Mouse (Mus musculus) monocyte, adult 5-6 weeks (primary cell): ENCODE measurements around the gene Zbed4. TPM values are rescaled to one million over a fixed set of nuclear protein-coding genes. Genes with fewer than 3 reads are reported as not detected.
"Not testable (repeated sequence)": the region's sequence is repeated elsewhere in the genome, so short reads cannot be mapped to it uniquely, and the experiment has no call there.

ENCODE experiments used
- ATAC-seq: fragments of 153-309, 156-312 bp; replicated peaks from 2 replicates; pipeline ENCODE4 v1.8.0; 2017; ENCODE audit warnings: mild to moderate bottlenecking; ENCODE audit not compliant: low TSS enrichment, insufficient number of reproducible peaks, severe bottlenecking, poor library complexity, low FRiP score
- total RNA-seq: library from RNA; stranded (forward); fragments of 200-1000, 200-491, 200-594 nt; gene quantifications from 3 replicates; pipeline ENCODE4 v1.2.3, GENCODE M21; 2017

Gene Zbed4
- total RNA-seq, 1 experiment from 2014 or later = 20.2 TPM

GRCm38 (mm10) chr15:88733041-88733751 is 18.3 kb upstream of the Zbed4 start:
- 0 out of 2 replicates have a peak, but pooled peaks have one; percentile 11 for ATAC-seq

GRCm38 (mm10) chr15:88733834-88734571 is 17.5 kb upstream of the Zbed4 start, which contains the start of gene Brd1:
Gene Brd1 (minus strand): TSS chr15:88734233.
- no peak; the same call in 1 of the 2 replicates for ATAC-seq

GRCm38 (mm10) chr15:88736166-88736565 is 15.3 kb upstream of the Zbed4 start:
- ATAC-seq = no peak

DNA sequence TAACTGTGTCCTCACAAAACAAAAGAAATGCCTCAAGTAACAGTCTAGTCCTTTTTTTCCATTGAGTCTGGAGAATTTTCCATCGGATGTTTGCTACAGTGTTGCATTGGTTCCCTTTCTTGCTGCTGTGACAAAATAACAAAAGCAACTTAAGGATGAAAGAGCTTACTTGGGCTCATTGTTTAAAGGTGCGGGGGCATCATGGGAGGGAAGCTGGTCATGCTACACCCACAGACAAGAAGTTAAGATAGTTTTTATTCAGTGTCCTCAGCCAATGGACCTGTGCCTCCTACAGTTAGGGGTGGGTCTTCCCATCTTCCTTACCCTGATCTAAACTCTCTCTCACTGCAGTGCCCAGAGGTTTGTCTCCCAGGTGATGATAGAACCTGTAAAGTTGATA is 13.0 kb upstream of the Zbed4 start:
- no peak for ATAC-seq

GRCm38 (mm10) chr15:88741366-88741765 is 10.1 kb upstream of the Zbed4 start:
- ATAC-seq = no peak

DNA sequence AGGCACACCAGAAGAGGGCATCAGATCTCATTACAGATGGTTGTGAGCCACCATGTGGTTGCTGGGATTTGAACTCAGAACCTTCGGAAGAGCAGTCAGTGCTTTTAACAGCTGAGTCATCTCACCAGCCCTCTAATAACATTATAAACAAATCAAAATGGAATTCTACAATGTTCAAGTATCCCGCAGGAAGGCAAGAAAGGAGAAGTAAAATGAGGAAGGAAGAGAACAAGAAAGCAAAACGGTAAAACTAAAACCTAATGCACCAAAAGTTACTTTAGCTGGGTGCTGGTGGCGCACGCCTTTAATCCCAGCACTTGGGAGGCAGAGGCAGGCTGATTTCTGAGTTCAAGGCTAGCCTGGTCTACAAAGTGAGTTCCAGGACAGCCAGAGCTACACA is 8.1 kb upstream of the Zbed4 start:
- not testable (repeated sequence) for ATAC-seq

GRCm38 (mm10) chr15:88745347-88745746 is 6.1 kb upstream of the Zbed4 start:
- ATAC-seq = peak; percentile 47

DNA sequence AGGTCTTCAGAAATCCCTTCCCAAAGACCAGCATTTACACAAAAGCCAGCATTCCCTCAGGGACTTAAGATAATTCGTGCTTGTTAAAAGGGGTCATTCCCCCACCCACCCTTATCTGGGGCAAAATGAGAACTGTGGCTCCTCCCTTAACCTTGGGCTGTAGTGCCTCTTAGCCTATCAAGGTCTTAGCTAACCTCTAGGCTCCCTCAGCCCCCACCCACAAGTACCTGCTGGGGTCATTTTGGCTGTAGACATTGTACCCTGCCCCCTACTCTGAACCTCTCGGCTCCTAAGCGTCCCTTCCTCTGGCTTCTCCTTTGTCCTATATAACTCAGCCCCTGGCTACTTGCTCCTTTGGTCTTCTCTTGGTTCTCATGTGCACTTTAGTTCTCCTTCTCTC is 5.5 kb upstream of the Zbed4 start:
- no peak for ATAC-seq

DNA sequence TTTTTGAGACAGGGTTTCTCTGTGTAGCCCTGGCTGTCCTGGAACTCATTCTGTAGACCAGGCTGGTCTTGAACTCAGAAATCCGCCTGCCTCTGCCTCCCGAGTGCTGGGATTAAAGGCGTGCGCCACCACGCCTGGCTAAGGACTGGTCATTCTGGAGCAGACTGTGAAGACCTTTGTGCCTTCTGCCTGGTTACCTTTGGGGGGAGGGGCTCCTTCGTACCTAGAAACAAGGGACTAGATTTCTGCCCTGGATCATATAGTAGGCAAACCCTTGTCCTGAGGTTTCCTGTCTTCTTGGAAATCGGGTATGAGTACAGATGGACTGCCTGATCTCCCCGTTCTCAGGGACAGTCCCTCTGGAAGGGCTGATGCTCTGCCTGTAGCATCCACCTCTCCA is 1.8 kb upstream of the Zbed4 start:
- ATAC-seq = not testable (repeated sequence)

- no peak for ATAC-seq
These were observed 1.4 kb upstream of the Zbed4 start for GRCm38 (mm10) chr15:88750032-88750431.

GRCm38 (mm10) chr15:88750677-88751563 is 540 bp upstream of the Zbed4 start:
- peak; percentile 97 for ATAC-seq

DNA sequence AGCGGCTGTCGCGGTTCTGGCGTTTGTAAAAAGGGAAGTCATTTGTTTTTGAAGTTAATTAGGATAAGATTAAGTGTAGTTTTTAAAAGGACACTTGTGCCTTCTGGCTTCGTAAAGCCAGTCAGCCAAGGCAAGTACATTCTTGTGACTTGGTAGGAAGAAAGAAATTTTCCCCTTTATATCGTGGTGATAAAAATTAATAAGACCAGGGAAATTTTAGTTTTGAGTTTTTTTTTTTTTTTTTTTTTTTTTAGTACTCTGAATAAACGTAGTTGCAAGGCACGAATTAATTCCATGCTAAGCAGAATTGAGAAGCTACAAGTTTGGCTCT is 908 bp downstream of the Zbed4 start:
- ATAC-seq = no peak

GRCm38 (mm10) chr15:88754896-88755295 is 3.4 kb downstream of the Zbed4 start:
- no peak for ATAC-seq

GRCm38 (mm10) chr15:88755761-88756160 is 4.3 kb downstream of the Zbed4 start:
- no peak for ATAC-seq

GRCm38 (mm10) chr15:88758061-88758460 is 6.6 kb downstream of the Zbed4 start:
- no peak for ATAC-seq

- ATAC-seq = no peak
These were observed 10.1 kb downstream of the Zbed4 start for GRCm38 (mm10) chr15:88761551-88761950.

DNA sequence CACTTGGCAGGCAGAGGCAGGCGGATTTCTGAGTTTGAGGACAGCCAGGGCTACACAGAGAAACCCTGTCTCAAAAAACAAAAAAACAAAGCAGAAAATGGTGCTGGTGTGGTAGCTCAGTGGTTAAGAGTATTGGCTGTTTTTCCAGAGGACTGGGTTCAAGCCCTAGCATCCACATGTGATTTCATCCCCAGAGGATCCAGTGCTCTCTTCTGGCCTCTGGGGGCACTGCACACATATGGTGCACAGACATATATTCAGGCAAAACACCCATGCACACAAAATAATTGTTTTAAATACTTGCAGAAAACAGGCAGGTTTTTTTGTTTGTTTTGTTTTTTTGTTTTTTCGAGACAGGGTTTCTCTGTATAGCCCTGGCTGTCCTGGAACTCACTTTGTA is 14.7 kb downstream of the Zbed4 start:
- not testable (repeated sequence) for ATAC-seq

DNA sequence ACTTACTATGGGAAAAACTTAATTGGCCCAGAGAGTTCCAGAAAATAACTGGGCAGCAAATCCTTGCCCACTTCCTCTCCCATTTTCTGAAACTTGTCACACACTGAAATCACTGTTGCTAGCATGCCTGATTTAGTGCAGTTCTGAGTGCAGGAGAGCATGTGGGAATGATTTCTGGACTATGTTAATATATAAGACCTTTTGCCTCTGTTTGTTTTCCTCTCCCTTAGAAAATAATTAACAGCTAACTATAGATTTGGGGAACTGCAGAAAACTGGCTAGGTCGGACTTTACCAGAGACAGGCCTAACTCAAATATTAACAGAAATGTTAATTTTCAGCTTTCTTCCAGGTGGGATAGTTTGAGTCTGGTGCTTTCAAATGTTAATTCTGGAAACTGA is 17.1 kb downstream of the Zbed4 start:
- ATAC-seq = no peak

- ATAC-seq = not testable (repeated sequence)
These were observed 23.2 kb downstream of the Zbed4 start for GRCm38 (mm10) chr15:88774630-88775029.
